In genomic region chr17:84626276-84626856, GRCm38 (mm10) we compare ENCODE assay signal across 8 mouse cellular contexts. TPM values are rescaled to one million over a fixed set of nuclear protein-coding genes. Genes with fewer than 3 reads are reported as not detected.
DNase-seq lines count a peak whose midpoint lies in the region; TF ChIP-seq lines count a peak whose summit lies in the region.

Dync2li1 (plus strand) TSS chr17:84626496.

- TF ChIP-seq CTCF in left cerebral cortex, adult 2 months (IDR thresholded peaks at IDR 0.05), result no peak; the same call in 1 of the 2 replicates

- peak; percentile 90 to 95 for DNase-seq in adrenal gland, adult (ENCODE audit: inconsistent age in 2 of 2, low spot score in 1 of 2)
- peak; percentile 99 for DNase-seq in embryo, embryonic 10 days (ENCODE audit: low spot score)
- DNase-seq in gastrocnemius, adult 8-10 months (ENCODE audit: low spot score in 2 of 2), result peak; percentile 74 to 83
- DNase-seq in hindlimb bud, embryonic 11.5 days (ENCODE audit: extremely low spot score, low read depth, low spot score), result peak; percentile 94
- peak; percentile 89 to 90 for DNase-seq in left cerebral cortex, adult 2 months (ENCODE audit: extremely low spot score in 1 of 2, low spot score in 2 of 2)
- DNase-seq in retina, postnatal 7 days (ENCODE audit: low read depth, low spot score), result peak; percentile 92
- DNase-seq in urinary bladder, adult 18-20 months (ENCODE audit: low spot score in 2 of 2), result peak; percentile 64 to 78

- H3K27ac ChIP-seq in left cerebral cortex, adult 2 months, result peak within 1 kb of the TSS; percentile 85
- no peak within 1 kb of the TSS for H3K27ac ChIP-seq in macrophage

- H3K79me2 ChIP-seq in macrophage (ENCODE audit: inconsistent target), result no peaks in the 10 kb centered on the region

- 5% methylated on average over 22 of the region's 25 CpGs for WGBS in macrophage (ENCODE audit: missing documents)

- H3K4me3 ChIP-seq in left cerebral cortex, adult 2 months, result peak within 1 kb of the TSS; percentile 77
- H3K4me3 ChIP-seq in macrophage (ENCODE audit: inconsistent target), result peak within 1 kb of the TSS; percentile 30

- H3K36me3 ChIP-seq in macrophage (ENCODE audit: inconsistent target), result no peaks in the 10 kb centered on the region

- intact Hi-C loops in left cerebral cortex, adult 2 months (cut with DNase I), result loop anchor here (5.0 kb wide), 1 partner anchor 159 kb away; the partner anchor contains the start of gene Thada

RNA-seq across cellular contexts. Expression of gene Dync2li1, which starts in this region (rescaled TPM):
- total RNA-seq in gastrocnemius, adult 8-10 months (2022), result 1 to 10 TPM; 2.0 to 2.6 (median 2.3) TPM
- total RNA-seq in left cerebral cortex, adult 2 months (2021), result 10 to 100 TPM; 19.4 to 23.5 TPM
- 1 to 10 TPM in 19 of 26 experiments, under 1 TPM in 2, not detected in 5; 0.37 to 5.5 (median 2.6) TPM for total RNA-seq in macrophage (2018; cell fraction: chromatin; rRNA removed)
- 1 to 10 TPM; 1.5 to 4.2 (median 2.7) TPM for total RNA-seq in macrophage (2018; cell fraction: cytosol; rRNA removed)
- 1 to 10 TPM in 18 of 26 experiments, under 1 TPM in 7, not detected in 1; 0.40 to 3.0 (median 1.2) TPM for total RNA-seq in macrophage (2018; cell fraction: nucleus; rRNA removed)
- 2.6 to 4.0 TPM (median 3.8 TPM) in 3 replicates for polyA plus RNA-seq in macrophage (2018)

Comparison
In these comparisons a context has a peak if more than half of its experiments do, and no peak if none do; other contexts are left out.
1. RNA of gene Dync2li1 (total RNA-seq): 19.4 to 23.5 TPM in left cerebral cortex, adult 2 months; 2.0 to 2.6 TPM in gastrocnemius, adult 8-10 months; every median in the first group is over 4 times any median in the second.
2. Peak in every context shown above with its lines, with median percentiles within 50 percentile points of each other: DNase-seq.